Mouse (Mus musculus): Measurements from ENCODE around the gene Atf4.

The Atf4 gene

DNA sequence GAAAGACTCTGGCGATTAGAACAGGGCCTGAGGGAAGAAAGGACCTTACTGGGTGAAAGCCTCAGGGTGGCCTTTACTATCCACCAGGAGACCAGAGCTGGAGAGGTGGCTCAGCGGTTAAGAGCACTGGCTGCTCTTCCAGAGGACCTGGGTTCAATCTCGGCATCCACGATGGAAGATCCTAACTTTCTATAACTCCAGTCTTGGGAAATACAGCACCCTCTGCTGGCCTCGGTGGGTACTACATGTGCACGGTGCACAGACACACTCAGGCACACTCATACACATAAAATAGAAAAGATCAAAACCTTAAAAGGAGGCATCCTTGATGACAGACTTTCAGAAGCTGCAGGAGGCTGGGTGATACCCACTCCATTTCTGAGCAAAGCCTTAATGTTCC lies 25.7 kb downstream of the Atf4 start:
- DNase-seq (ENCODE audit: low spot score in 2 of 2) = no peak

DNA sequence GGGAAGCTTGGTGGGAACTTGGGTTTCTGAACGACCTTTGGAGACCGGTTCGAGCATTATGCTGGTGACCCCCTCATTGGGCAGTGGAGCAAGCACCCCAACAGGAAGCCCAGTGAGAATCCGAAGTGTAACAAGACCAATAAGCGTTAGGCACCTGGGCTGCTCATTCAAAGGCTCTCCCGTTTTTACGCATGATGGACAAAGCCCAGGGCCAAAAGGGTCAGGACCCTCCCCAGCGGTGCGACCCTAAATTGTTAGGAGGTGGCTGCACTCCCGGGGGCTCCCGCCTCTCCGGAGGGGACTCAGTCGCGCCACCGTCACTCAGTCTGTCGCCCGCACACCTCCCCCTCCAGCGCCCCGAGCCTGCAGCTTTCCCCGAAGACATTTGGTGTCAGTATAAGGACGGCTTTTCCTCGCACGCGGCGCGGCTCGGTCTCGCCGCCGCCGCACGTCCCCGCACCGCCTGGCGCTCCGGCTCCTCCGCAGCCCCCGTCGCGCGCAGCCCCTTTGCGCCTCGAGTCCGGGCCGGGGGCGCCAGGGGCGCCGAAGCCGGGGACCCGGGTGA lies 31.9 kb downstream of the Atf4 start, which contains the start of gene Cacna1i:
Gene Cacna1i, plus strand, starts transcription at position 388 of the 565 bp plus-strand sequence.
- peak in 1 of 2 experiments; percentile 62 for DNase-seq (ENCODE audit: low spot score in 2 of 2)

DNA sequence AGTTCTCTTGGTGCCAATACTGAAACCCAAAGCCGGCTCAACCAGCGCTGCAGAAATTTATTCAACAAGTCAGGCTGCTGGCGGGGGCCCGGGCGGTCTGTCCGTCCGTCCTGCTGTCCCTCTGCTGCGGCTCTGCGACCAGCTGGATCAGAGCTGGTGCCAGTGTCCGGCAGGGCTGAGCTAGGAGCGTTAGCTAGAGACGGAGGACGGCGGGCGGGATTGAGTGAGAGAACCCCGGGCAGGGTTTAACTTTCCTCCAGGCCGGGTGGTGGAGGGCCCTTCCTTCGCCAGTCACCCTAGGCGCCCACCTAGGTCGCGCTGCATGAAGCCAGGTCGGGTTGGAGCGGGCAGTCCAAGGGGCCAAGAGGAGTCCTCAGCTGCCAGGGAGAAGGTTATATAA lies 33.1 kb downstream of the Atf4 start:
- no peak for DNase-seq (ENCODE audit: low spot score in 2 of 2)

DNA sequence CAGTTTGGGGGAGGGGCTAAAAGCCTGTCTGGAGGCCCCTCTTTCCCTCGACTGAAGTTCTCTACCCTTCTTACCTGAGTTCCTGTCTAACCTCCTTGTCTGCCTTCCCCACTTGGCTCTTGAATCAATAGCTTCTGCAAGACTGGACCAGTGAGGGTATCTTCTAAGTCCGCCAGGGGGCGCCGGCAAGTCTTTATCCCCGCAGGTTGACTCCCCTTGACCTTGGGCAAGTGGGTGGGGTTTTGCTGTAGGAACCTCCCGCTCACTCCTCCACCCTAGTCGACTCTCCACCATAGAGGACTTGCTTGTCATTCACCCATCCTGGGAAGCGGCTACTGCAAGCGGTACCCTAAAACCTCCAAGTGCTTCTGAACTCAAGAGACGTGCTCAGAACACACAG lies 34.5 kb downstream of the Atf4 start:
- DNase-seq (ENCODE audit: low spot score in 2 of 2) = peak; percentile 66 to 68

DNA sequence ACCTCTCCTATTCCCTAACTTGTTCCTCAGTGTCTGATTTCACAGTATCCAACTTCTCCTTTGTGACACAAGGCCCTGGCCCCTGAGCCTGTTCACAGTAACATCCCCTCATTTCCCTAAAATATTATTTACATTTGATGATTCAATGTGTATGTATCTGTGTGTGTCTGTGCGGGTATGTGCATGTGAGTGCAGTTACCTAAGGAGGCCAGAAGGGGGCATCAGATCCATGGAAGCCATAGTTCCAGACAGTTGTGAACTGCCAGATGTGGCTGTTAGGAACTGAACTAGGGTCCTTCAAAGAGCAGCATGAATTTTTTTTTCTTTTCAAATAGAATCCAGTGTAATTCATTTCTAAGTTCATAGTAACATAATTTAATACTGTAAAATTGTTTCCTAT lies 42.2 kb downstream of the Atf4 start:
- no peak for DNase-seq (ENCODE audit: low spot score in 2 of 2)

DNA sequence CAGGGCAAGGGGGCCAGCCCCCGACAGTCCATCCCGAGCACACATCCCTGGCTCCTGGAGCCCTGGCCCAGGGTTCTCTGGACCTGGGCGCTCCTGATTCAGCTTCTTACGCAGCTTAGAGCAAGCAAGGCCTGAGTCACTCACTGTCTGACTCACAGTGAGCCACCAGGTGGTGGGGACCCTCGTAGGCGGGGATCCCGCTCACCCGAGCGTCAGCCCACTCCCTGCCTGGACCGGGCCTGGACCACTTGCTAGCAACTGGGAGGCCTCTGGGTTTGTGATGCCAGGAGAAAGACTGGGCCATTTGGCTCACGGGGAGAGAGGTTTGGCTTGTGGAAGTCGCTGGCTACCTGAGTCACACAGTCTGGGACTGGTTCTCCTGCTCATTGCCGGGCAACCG lies 48.8 kb downstream of the Atf4 start:
- DNase-seq (ENCODE audit: low spot score in 2 of 2) = no peak

DNA sequence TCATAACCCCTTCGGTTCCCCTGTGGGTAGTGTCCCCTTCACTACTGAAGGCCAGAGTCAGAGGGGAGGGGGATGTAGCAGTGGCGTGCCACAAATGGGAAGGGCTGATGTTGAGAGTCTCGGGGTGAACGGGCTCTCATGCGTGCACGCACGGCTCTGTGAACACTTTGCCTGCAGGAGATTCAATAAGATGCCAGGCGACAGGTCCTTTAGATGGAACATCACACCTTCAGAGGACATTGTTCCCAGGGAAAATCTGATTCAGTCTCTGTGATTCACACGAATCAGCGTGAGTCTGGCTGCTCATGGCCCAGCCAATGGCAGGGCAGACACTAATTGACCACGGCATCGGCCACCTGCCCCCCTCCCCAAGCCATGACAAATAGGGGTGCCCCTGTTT lies 49.2 kb downstream of the Atf4 start:
- DNase-seq (ENCODE audit: low spot score in 2 of 2) = no peak

DNA sequence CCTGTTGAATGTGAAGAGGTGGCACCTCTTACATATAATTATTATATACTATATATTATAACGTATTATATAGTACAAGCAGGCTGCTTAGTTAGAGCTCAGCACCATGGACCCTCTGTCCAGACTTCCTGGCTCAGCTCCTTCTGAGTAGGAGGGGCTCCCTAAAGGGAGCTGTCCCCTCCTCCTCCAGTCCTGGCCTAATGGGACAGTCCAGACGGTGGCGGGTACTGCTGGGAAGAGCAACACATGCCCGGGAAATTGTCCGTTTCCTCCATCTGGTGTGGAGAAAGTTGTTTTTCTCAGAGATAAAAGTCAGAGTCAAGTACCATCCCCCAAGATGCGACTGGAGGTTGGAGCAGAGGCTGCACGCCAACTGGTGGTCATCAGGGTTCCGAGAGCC lies 51.2 kb downstream of the Atf4 start:
- DNase-seq (ENCODE audit: low spot score in 2 of 2) = no peak
